Comparison of ENCODE assay signal across 13 mouse cellular contexts in the genomic region with DNA sequence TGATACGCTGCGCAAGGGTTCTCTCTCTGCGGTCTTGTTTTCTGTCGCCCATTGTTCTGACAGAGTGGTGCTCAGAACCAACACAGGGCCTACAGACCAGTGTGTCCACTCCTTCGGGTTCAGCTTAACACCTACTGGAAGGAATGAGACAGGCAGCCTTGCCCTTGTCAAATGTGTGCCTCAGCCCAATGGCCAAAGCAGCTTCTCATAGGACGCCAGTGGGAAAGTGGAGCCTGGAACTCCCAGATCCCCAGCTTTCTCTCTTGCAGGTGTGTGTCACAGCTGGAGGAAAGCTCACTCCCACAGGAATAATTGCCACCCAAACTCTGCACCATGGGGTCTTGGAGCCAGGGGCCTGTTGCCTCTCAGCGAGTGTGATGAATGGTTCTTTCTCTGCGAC.
"Had no signal": no experiment of that assay in that cellular context is flagged by ENCODE, and none has a peak within 500 bp of the region (broad histone marks: within the 10 kb centered on the region; RNA-seq: fewer than 3 reads in every experiment).

No protein-coding gene starts in this region.

- H3K9me3 ChIP-seq: intestine, embryonic 15.5 days; limb, embryonic 10.5 days; liver, embryonic 15.5 days; lung, embryonic 15.5 days; midbrain, embryonic 13.5 days; neural tube, embryonic 13.5 days had no signal

- H3K27ac ChIP-seq: intestine, embryonic 15.5 days; left cerebral cortex, adult 2 months; limb, embryonic 10.5 days; liver, embryonic 15.5 days; lung, embryonic 15.5 days; midbrain, embryonic 13.5 days; neural tube, embryonic 13.5 days had no signal

- H3K27me3 ChIP-seq: intestine, embryonic 15.5 days had no signal

- H3K4me3 ChIP-seq: intestine, embryonic 15.5 days; left cerebral cortex, adult 2 months; liver, embryonic 15.5 days; lung, embryonic 15.5 days had no signal

- H3K9ac ChIP-seq: intestine, embryonic 15.5 days; liver, embryonic 15.5 days; lung, embryonic 15.5 days; midbrain, embryonic 13.5 days; neural tube, embryonic 13.5 days had no signal

- H3K36me3 ChIP-seq: intestine, embryonic 15.5 days; limb, embryonic 10.5 days; liver, embryonic 15.5 days; lung, embryonic 15.5 days; midbrain, embryonic 13.5 days; neural tube, embryonic 13.5 days had no signal

- DNase-seq: kidney, adult 8-10 months; kidney, postnatal 25 days; lung, postnatal 36 days; right cerebral cortex, adult 18-20 months; right cerebral cortex, postnatal 25 days; thymus, postnatal 4 days had no signal

- H3K4me1 ChIP-seq: liver, embryonic 15.5 days had no signal
